Mouse (Mus musculus) olfactory bulb, adult 2 months (tissue): ENCODE results near the gene Snx10.

Experiments used
- CTCF ChIP-seq: fragments of 200-500 bp; IDR thresholded peaks from 2 replicates; pipeline ENCODE4 v1.5.1; 2012; ENCODE audit warnings: low read depth, mild to moderate bottlenecking, low read length, moderate library complexity; ENCODE audit not compliant: insufficient read depth
- POLR2A ChIP-seq: fragments of 200-500 bp; IDR thresholded peaks from 2 replicates; pipeline ENCODE4 v1.6.1; 2012; ENCODE audit warnings: mild to moderate bottlenecking, low read depth, low read length, moderate library complexity; ENCODE audit not compliant: insufficient read depth

GRCm38 (mm10) chr6:51606803-51607202 lies 83.1 kb downstream of the Snx10 start:
- TF ChIP-seq POLR2A (no peak), CTCF (no peak)
